Mouse (Mus musculus) heart, adult 8-10 months (tissue): ENCODE data around the gene Gm10563. TPM values are rescaled to one million over a fixed set of nuclear protein-coding genes. Genes with fewer than 3 reads are reported as not detected.
A peak's percentile ranks its signal among the peaks of the same experiment; 100 is the strongest.
"Not testable (repeated sequence)": the region's sequence is repeated elsewhere in the genome, so short reads cannot be mapped to it uniquely, and the experiment has no call there.

Source experiments
- DNase-seq: peaks from one replicate; pipeline ENCODE4 v3.0.0; 2022; ENCODE audit warnings: low spot score
- total RNA-seq, 4 experiments: library from RNA; stranded (reverse); gene quantifications; 2 replicates each; pipeline ENCODE4 v1.2.4; 2022

The Gm10563 gene
- not detected for total RNA-seq

DNA sequence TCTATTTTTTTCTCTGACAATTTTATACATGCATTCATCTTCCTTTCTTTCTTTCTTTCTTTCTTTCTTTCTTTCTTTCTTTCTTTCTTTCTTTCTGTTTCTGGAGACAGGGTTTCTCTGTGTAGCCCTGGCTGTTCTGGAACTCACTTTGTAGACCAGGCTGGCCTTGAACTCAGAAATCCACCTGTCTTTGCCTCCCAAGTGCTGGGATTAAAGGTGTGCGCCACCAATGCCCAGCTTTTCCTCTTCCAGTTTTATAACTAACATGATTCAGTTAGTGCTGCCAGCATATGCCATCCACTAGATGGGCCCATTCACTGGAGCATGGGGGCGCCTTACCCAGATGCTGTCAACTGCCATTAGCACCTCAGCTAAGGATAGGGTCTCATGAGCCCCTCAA lies at the start of gene Gm10563:
Gene Gm10563, minus strand, starts transcription at position 101 of the 400 bp plus-strand sequence.
- DNase-seq = not testable (repeated sequence)

DNA sequence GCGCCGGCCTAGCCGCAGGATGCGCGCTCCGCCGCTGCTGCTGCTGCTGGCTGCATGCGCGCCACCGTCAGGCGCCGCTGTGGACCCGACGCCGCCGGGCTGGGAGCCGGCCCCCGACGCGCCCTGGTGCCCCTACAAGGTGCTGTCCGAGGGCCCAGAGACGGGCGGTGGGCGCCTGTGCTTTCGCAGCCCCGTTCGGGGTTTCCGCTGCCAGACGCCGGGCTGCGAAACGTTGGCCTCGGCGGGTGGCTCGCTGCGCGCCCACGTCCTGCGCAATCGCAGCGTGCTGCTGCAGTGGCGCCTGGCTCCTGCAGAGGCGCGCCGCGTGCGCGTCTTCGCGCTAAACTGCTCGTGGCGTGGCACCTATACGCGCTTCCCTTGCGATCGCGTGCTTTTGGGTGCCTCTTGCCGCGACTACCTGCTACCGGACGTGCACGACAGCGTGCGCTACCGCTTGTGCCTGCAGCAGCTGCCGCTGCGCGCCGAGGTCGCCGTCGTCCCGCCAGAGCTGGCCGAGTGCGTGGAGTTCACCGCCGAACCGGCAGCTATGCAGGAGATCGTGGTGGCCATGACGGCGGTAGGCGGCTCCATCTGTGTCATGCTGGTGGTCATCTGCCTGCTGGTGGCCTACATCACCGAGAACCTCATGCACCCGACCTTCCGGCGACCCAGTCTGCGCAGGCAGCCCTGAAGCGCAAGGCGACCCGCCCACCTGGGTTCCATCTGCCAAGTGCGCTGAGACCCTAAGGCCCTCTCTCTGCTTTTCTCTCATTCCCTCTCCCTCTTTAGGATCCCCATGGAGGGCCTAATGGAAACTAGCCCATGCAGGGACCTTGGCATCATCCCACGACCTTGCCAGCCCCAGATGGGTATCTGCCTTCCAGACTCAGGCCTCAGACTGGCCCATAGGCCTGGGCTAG lies 49.5 kb upstream of the Gm10563 start:
- DNase-seq = no peak

DNA sequence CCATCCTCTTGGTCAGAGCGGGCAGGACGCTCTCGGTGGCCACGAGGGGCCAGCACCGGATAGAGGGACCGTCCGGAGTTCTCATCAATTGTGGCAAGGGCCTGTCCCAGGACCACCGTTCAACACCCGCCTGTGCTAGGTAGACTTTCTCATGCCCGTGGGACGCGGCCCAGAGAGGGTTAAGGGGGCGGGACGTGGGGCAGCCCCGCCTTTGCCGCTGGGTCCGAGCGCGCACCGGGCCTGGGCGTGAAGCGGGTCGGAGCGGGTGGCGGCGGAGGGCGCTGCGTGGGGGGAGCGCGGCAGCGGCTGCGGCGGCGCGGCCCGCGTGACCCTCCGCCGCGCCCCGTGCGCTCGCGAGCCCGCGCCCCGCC lies 48.9 kb upstream of the Gm10563 start, which contains the start of gene Fndc10:
Gene Fndc10, plus strand, starts transcription at position 232 of the 371 bp plus-strand sequence.
- DNase-seq = peak; percentile 50

DNA sequence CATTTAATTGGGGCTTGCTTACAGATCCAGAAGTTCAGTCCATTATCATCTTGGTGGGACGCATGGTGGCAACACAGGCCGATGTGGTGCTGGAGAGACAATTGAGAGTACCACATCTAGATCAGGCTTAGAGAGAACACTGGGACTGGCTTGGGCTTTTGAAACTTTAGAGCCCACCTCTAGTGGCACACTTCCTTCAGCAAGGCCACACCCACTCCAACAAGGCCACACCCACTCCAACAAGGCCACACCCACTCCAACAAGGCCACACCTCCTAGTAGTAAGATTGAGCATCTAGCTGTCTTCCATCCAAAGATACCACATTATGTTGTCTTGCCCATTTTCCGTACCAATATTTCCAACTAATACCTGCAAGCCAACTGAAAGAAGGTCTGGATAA lies 47.2 kb upstream of the Gm10563 start:
- no peak for DNase-seq

DNA sequence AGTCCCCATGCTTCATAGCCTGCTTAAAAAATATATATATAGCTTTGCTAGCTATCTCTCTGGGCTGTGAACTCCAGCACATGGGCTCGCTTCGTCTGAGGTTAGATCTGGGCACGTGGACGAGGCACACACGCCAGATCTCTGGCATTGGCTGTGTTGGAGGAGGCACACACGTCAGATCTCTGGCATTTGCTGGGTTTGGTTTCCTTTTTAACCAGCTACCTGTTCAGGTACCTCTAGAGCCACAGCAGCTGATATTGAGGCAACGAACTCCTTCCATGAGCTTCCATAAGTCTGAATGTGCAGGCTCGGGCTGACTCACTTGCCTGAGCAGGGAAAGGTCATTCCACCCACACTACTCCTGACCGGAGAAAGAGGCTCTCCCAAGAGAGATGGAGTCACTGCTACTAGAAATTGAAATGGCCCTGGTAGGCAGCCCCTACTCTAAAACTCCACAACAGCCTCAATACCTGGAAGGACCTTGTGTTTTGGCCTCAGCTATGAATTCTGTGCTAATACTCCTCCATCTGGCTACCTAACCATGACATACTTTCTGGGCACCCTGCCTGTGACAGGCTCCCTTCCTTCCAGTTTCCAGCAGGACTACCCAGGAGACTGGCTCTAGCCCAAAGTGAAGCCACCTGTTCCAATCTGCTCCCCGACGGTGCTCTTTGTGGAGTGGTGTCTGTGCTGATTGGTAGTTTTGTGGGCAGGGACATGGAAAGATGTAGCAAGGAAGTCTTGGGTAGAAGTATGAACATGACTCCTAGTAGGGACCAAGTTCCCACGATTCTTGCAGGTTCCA lies 45.6 kb upstream of the Gm10563 start:
- DNase-seq = no peak

DNA sequence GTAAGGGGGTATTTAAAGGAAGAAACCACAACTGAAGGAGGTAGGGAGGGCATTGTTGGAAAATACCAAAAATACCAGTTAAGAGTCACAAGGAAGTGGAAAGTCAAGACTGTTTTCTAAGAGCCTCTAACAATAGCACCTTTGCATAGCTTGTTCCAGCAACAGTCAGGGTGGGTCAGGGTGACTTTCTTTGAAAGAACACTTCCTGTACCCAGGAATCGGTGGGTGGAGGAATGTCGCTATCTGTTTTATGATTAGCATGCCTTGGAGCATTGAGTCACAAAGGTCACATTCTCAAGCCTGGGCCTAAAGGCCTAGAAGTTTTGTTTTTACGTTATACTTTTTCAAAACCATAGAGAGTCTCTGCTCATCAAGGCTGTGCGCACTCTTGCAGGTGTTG lies 42.6 kb upstream of the Gm10563 start:
- DNase-seq = not testable (repeated sequence)

DNA sequence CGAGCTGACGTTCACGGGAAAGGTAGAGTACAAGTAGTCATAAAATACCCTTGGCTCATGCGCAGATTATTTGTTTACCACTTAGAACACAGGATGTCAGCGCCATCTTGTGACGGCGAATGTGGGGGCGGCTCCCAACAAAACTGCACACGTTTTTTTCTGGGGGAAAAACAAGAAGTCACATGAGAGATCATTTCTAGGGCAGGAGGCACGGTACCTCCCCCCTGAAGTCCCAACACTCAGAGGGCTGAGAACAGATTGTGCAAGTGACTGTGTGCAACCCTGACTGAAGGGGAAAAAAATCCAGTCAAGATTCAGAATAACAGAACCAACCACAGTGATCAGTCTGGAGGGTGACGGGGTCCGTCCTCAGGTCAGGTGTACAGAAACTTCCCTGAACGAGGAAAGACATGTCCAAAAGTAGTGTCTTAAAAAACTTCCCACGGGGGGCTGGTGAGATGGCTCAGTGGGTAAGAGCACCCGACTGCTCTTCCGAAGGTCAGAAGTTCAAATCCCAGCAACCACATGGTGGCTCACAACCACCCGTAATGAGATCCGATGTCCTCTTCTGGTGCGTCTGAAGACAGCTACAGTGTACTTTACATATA lies 38.6 kb upstream of the Gm10563 start:
- DNase-seq = not testable (repeated sequence)

DNA sequence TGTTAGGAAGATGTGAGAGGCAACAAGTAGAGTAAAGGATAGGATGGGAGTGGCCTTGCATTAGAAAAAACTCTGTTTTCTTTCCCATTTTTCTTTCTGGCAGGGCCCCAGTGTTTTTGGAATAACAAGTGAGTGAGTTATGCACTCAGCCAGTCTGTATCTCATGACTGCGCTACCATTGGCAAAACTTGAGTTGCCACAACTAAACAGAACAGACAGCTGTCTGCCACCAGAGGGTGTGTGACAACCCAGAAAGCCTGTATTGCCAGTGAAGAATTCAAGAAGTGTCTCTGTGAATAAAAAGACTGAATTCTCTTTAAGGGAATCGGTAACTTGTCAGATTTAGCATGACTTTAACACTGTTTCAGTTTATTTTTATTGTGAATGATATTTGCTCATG lies 30.8 kb upstream of the Gm10563 start:
- DNase-seq = no peak

DNA sequence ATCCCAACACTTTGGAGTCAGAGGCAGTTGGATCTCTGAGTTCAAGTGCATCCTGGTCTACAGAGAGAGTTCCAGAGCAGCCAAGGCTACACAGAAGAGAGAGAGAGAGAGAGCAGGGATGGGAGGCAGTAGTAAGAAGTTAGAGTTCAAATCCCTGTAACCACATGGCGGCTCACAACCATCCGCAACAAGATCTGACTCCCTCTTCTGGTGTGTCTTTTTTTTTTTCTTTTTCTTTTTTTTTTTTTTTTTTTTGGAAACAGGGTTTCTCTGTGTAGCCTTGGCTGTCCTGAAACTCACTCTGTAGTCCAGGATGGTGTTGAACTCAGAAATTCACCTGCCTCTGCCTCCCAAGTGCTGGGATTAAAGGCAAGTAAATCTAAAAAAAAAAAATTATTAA lies 26.9 kb upstream of the Gm10563 start:
- DNase-seq = no peak

DNA sequence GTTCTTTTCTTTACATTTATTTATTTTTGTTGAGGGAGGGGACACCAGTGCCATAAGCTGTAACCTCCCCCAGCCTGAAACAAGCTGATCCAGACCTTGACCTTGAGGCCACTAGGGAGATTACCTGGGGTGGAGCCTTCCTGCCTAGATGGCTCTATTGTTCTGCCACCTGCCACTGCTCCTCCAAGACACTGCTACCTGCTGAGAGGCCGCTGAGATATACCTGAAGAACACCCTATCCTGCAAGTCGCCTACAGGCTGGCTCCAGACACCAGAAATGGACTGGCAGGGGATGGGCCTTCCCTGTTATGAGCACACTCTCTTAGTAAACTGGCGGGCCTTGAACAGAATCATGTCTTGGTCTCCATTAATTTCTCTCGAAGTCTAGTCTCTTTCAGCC lies 25.0 kb upstream of the Gm10563 start:
- not testable (repeated sequence) for DNase-seq

DNA sequence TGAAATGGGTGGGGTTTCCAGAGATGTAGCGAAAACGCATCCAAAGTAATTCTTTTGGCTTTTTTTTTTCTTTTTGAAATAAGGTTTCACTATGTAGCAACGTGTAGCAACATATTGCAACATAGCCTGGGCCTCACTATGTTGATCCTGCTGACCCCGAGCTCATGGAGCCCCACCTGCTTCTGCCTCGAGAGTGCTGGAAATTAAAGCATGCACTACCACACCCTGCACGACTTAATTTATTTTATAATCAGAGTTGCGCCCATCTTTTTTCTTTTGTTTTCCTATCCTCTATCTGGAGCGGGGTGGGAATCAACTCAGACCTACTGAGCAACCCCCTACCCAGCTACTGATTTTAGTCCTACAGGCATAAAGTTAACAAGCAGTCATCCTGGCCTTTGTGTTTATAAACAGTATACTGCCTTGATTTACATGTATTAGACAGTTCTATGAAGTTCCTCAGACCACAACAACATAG lies 24.4 kb upstream of the Gm10563 start:
- no peak for DNase-seq

DNA sequence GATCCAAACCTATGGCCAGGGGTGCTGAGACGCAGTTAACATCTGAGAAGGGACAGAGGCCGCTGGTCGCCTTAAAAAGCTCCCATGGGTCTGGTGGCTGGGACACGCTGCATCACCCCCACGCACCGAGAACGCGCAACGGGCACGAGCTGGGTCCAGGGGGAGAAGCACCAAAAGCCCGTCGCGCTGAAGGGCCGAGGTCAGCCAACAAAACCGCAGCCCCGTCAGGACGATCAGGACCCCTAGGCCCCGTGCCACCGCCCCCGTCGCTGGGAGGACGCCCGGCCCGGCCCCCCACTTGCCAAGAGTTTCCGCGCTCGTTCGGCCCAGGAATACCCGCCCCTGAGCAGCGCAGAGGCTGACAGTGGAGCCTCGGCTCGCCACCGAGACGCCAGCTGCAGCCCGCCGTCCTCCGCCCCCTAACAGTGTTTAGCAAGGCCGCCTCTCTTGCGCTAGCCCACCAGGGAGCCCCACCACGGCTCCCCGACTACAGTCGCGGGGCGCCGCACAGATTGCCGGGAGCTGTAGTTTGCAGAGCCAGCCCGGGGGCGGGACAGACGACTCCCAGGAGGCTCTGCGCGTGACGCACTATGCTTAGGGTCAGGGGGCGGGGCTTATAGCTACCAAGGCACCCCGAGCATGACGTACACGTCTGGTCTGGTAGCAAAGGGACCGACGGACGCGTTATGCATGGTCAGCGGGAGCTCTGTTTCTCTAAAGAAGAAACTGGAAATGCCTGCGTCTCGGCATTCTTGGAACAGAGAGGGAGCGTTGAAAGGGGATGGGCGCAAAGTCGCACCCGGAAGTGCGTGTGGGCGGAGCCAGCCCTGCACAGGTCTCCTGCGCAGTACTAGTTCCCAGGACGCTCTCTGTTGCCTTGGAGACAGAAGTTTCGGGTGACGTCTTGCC lies 23.7 kb upstream of the Gm10563 start, which contains the start of gene Mib2:
Gene Mib2, minus strand, starts transcription at position 510 of the 909 bp plus-strand sequence.
- DNase-seq = peak; percentile 96

DNA sequence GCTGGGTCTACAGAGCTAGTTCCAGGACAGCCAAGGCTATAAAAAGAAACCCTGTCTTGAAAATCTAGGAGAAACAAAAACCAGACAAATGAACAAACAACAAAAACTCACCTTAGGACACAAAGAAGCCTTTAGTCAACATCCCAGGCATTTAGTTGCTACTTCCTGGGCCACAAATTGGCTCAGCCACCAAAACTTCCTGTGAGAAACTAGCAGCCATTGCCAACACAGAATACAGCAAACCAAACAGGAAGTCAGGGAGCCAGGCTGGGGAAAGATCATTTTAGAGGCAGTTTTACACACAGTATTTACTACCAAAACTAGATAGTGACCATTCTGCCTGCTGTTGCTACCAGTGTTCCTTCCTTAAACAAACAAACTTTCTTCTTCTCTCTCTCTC lies 21.7 kb upstream of the Gm10563 start:
- no peak for DNase-seq

DNA sequence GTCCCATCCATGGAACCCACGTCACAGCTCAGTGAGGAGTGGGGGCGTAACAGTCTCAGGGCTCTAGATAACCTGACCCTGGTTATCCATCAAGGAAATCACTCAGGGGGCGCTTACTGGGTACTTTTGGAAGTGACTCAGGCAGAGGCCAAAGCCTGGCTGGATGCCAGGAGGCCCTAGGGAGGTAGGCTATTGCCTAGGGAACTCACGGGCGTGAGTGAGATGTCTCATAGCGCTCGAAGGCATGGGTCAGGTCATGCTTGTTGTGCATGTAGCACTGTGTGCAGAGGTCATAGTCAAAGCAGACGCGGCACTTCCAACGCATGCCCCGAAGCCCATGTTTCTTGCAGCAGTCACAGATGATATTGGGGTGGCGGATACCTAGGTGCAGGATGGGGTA lies 15.4 kb upstream of the Gm10563 start:
- no peak for DNase-seq

DNA sequence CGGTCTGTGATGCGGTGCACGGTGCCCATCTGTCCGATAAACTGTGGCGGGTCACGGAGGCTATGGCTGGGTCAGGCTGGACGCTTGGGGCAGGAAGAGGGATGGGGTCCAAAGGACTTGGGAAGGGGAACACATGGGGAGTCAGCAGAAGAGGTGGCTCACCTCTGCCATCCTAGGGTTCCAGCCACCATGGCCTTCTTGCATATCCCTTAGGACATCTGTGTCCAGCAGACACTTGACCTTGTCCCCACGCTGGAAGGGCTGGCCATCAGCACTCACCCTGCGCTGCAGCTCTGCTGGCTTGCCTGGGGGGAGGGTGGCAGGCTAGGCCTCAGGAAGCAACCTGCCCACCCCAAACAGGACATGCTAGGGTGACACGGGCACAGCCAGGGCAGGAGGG lies 13.8 kb upstream of the Gm10563 start:
- no peak for DNase-seq

DNA sequence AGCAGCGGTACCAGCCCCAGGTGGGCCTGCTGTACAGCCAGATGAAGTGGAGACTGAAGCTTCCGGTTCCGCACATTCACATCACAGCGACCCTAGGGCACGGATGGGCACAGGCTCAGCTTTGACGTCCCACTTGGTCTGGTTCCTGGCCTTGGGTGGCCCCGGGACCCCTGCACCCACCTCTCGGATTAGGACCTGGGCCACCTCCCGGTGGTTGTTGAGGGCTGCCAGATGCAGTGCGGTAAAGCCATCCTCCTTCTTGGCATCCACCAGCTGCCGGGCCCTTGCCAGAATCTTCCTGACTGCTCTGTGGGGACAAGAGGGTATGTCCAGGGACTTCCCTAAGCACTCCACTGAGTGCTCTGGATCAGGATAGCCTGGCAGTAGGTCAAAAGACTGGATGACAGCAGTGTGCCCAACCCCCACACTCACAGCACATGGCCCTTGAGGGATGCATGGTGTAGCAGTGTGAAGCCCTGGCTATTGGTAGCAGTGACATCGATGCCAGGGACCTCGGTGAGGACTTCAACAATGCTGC lies 11.1 kb upstream of the Gm10563 start:
- DNase-seq = no peak

DNA sequence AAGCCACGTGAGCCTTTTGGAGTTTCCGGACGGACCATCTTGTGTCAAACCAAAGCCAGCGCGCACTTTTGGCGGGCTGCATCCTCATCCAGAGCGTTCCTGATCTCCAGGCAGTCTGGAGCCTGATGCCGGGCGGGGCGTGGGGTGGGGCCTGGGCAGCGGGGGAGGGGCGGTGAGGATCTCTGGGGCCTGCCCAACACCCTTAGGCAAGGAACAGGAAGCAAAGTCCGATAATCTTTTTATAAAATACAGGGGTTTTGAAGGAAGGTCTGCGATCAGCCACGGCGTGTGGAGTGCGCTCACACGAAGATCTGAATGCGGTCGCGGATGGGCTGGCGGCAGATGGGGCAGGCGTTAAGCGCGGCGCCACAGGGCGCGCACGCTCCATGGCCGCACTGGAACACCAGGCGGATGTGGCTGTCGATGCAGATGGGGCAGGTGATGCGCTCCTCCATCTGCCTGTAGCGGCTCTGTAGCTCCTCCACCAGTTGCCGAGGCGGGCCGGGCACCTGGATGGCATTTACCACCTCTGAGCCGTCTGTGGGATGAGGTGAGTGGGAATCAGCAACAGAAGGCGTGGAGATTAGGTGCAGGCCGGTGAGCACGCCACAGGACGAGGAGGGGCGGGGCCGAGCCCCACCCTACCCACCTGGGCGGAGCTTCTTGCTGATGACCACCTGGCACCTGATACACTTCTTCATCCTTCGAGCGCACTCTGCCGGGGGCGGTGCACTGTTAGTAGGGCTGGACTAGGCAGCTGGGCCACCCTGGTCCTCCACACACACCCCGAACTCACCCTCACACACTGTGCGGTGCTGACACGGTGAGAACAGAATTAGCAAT lies 9.5 kb upstream of the Gm10563 start:
- no peak for DNase-seq

DNA sequence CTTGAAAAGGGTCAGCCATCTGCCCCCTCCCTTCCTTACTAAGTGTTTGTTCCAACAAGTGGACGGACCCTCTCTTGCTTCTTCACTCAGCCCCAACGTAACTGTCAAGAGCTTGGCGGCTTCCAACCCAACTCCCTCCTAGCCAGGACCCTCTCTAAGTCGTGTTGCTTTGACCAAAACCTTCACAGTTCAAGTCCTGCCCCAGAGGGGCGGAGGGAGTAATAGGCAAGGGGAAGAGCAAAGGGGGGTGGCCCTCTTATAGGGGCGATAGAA lies 8.9 kb upstream of the Gm10563 start:
- no peak for DNase-seq

DNA sequence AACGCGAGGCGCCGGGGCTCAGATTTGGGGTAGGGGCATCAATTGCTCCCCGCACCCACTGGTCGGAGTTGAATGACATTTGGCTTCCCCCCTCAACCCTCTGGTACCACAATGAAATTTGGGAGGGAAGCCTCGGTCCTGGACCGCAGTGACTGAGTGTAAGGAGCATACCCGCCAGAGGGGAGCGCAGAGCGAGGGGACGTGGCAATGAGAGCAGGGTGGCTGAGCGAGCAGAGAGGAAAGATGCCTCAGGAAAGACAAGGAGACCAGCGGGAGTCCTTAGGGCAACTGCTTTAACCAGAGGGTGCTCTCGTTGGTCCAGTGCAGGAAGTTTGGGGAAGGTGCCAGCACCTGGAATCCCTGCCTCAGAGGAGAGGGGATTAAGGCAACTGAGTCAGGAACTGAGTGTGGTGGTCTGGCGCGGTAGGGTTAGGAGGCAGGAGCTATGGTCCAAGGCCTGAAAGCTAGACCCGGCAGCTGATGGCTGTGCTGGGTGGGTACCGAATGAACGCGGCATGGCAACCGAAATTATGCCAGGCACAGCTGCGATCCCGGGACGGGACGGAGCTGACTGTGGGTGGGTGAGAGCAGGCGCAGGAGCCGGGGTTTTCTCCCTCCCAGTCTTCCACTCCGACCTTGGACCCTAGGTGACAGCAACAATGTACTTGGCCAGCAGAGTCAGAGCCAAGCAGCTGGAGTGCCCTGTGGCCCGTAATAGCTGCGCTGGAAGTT lies 8.4 kb upstream of the Gm10563 start:
- DNase-seq = no peak
